Mouse (Mus musculus) bone marrow macrophage, adult 2 months (primary cell): ENCODE data around the gene Ccdc107. TPM values are rescaled to one million over a fixed set of nuclear protein-coding genes. Genes with fewer than 3 reads are reported as not detected.

Source experiments
- H3K27ac ChIP-seq: 2 replicates; pipeline ENCODE4 v1.5.1; 2012; ENCODE audit warnings: low read depth, low read length; ENCODE audit not compliant: insufficient read depth
- H3K4me1 ChIP-seq: 2 replicates; pipeline ENCODE4 v1.6.1; 2012; ENCODE audit warnings: low read length; ENCODE audit not compliant: control insufficient read depth, insufficient read depth
- H3K4me3 ChIP-seq: 2 replicates; pipeline ENCODE4 v1.5.1; 2012; ENCODE audit warnings: mild to moderate bottlenecking, low read length, moderate library complexity; ENCODE audit not compliant: insufficient read depth
- CTCF ChIP-seq: IDR thresholded peaks from 2 replicates; pipeline ENCODE4 v1.5.1; 2012; ENCODE audit warnings: low read depth, mild to moderate bottlenecking, low read length, moderate library complexity
- POLR2A ChIP-seq: IDR thresholded peaks from 2 replicates; pipeline ENCODE4 v1.6.1; 2012; ENCODE audit warnings: mild to moderate bottlenecking, low read depth, low read length, borderline replicate concordance
- polyA plus RNA-seq: library from polyadenylated mRNA; stranded (reverse); fragments of >200 nt; gene quantifications from 2 replicates; pipeline ENCODE4 v1.2.4, GENCODE M21; 2012; ENCODE audit not compliant: missing spikeins, insufficient read depth, insufficient read length

Gene Ccdc107
- 33.0 and 39.4 TPM in 2 replicates for polyA plus RNA-seq

DNA sequence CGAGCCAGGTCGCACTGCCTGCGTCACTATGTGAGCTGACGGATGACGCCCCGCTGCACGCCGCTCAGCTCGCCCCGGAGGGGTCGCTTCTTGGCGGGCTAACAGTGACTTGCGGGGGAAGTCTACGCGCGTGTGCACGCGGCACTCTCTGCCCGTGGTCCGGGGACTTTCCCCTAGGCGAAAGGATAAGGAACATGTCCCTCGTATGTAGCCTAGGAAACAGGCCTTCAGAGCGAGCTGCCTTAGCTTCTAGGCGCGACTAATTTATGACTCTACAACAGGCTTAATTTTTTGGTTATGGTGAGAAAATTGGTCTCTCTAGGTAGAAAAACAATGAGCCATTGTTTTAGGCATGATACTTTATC is at the start of gene Ccdc107:
Gene Ccdc107, plus strand, starts transcription at position 80 of the 365 bp plus-strand sequence.
- Histone ChIP-seq H3K4me3 (peak within 1 kb of the TSS; percentile 84), H3K4me1 (peaks cover 3% of the 10 kb centered on the region), H3K27ac (0 out of 2 replicates have a peak within 1 kb of the TSS, but pooled peaks have one; percentile 20)
- TF ChIP-seq CTCF: no peak
- no peak for TF ChIP-seq POLR2A

DNA sequence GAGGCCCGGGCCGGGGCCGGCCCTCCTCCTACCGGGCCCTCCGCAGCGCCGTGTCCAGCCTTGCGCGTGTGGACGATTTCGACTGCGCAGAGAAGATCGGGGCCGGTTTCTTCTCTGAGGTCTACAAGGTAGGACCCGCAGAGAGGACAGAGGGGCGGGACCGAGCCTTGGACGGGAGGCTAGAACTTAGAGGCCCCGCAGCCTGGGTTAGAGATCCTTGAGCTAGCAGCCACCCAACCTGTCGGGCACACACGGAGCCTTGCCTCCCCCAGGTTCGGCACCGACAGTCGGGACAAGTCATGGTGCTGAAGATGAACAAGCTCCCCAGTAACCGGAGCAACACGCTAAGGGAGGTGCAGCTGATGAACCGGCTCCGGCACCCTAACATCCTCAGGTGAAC is 49.2 kb upstream of the Ccdc107 start:
- Histone ChIP-seq H3K27ac (no peak overlapping the region), H3K4me3 (peak overlapping the region; percentile 69), H3K4me1 (0 out of 2 replicates have a peak, but pooled peaks cover 2% of the 10 kb centered on the region)
- TF ChIP-seq CTCF: no peak
- no peak for TF ChIP-seq POLR2A

DNA sequence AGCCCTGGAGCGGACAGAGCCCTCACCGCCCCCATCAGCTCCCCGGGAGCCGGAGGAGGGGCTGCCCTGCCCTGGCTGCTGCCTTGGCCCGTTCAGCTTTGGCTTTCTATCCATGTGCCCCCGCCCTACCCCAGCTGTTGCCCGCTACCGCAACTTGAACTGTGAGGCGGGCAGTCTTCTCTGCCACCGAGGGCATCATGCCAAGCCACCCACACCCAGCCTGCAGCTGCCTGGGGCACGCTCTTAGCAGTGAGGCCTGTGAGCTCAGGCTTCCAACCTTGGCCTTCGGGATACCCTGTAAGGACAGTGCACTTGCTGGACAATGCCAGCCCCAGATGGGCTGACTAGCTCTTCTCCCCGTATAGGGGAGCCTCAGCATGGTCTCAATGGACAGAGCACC is 45.4 kb upstream of the Ccdc107 start:
- peaks cover 5% of the 10 kb centered on the region for H3K4me1 ChIP-seq
- no peak overlapping the region for H3K4me3 ChIP-seq
- no peak overlapping the region for H3K27ac ChIP-seq
- no peak for TF ChIP-seq POLR2A
- no peak for TF ChIP-seq CTCF

DNA sequence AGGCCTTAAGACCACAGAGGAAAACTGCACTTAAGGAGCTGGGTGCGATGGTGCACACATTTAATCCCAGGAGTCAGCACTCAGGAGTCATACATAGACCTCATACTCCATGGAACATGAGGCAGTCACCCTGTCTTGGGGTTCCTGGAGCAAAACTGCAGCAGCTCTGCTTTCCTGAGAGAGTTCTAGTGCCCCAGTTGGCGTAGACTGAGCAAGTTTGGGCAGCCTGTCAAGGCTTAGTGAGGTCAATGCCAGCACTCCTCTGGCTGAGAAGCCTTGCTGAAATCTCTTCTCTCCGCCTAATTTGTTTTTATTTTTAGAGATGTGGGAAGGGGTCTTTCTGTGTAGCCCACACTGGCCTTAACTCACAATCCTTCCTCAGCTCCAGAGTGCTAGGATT is 44.1 kb upstream of the Ccdc107 start:
- no peak overlapping the region for H3K27ac ChIP-seq
- TF ChIP-seq CTCF (no peak), POLR2A (no peak)
- H3K4me3 ChIP-seq: no peak overlapping the region
- peaks cover 14% of the 10 kb centered on the region for H3K4me1 ChIP-seq

DNA sequence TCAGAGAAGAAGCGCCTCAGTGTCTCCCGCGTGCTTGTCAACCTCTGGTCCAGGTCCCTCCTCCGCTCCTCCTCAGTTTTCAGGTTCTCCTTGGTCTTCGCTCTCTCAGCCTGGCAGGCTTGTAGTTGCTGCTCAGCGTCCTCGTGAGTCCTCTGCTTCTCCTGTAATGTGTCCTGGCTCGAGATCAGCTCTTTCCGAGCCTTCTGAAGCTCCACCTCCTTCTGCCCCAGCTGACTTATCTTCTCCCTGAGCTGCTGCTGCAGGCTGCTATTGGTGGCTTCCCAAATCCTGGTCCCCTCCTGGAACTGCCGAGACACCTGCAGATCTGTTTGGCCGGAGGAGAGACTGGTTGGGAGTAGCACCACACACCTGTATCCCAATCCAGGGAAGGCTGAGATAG is 40.4 kb upstream of the Ccdc107 start:
- H3K27ac ChIP-seq: no peak overlapping the region
- peaks cover 20% of the 10 kb centered on the region for H3K4me1 ChIP-seq
- TF ChIP-seq POLR2A: no peak
- TF ChIP-seq CTCF: no peak
- no peak overlapping the region for H3K4me3 ChIP-seq

DNA sequence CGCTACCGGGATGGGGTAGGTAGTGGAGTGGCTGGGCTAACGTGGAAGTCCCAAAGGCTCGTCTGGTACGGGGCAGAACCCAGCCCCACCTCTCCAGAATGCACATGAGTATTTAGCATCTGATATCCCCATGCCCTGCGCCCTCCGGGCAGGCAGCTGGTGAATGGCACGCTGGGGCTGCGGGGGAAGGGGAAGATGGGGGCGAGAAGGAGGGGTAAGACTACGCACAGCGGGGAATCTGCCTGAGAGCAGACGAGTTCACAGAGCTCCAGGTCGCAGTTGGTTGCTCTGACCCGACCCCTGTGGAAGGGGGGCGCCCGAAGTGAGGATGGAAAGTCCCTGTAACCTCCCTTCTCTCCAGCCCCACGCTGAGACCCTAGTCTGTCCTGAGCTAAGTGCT is 39.3 kb upstream of the Ccdc107 start:
- Histone ChIP-seq H3K4me3 (peak overlapping the region; percentile 63), H3K27ac (peak overlapping the region; percentile 6; the same call in 1 of the 2 replicates), H3K4me1 (peaks cover 20% of the 10 kb centered on the region)
- TF ChIP-seq POLR2A (no peak), CTCF (no peak)

DNA sequence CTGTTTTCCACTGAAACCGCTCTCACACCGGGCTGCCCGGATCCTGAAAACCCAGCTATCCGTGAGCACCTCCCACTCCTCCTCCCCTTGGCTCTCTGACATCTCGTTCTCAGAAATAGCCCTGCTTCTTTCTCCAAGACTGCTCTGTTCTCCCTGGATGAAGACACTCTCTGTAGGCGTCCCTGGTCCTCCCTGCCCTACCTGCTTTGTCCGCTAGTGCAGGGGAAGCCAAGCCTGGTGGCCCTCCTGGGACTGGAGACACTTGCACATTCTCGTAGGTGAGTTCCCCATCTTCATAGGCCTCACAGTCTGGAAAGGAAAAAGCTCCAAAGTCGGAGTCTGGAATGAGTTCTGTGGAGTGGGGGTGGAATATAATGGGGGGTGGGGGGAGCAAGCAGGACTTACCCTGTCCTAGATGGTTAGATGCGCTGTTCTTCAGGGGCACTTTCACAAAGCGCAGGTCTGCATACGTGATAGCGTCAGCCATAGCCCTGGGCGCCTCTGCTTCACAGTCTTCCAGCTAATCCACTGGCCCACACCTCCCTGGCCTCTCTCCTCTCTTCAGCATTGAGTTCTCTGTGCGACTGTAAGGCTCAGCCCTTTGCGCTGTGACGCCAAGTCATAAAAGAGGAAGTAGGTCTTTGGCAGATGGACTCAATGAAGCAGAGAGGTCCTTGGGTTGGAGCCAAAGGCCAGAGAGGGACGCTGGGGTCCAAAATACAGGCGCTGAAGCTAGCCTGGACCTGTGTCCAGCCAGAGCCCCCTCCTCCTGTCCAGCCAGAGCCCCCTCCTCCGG is 38.5 kb upstream of the Ccdc107 start, which contains the start of gene Cd72:
Gene Cd72, minus strand, starts transcription at position 588 of the 796 bp plus-strand sequence.
- peak within 1 kb of the TSS; percentile 46 for H3K27ac ChIP-seq
- TF ChIP-seq POLR2A: no peak
- peaks cover 20% of the 10 kb centered on the region for H3K4me1 ChIP-seq
- H3K4me3 ChIP-seq: peak within 1 kb of the TSS; percentile 63

DNA sequence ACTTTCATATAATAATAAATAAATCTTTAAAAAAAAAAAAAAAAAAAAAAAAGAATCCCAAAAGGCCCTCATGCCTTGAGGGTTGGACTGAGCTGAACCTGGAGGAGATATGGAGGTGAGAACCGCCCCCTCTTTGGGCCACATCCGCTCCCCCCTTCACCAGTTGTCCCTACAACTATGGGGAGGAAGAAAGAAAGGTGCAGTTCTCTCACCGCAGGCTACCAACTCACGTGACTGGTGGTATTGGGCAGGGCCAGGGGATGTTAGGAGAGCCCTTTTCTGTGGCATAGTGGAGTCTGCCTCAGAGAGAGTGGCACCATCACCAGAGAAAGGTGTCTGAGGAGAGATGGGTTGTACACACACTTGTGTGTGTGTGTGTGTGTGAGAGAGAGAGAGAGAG is 36.2 kb upstream of the Ccdc107 start:
- Histone ChIP-seq H3K4me1 (peaks cover 32% of the 10 kb centered on the region), H3K4me3 (no peak overlapping the region), H3K27ac (no peak overlapping the region)
- TF ChIP-seq CTCF: no peak
- no peak for TF ChIP-seq POLR2A

DNA sequence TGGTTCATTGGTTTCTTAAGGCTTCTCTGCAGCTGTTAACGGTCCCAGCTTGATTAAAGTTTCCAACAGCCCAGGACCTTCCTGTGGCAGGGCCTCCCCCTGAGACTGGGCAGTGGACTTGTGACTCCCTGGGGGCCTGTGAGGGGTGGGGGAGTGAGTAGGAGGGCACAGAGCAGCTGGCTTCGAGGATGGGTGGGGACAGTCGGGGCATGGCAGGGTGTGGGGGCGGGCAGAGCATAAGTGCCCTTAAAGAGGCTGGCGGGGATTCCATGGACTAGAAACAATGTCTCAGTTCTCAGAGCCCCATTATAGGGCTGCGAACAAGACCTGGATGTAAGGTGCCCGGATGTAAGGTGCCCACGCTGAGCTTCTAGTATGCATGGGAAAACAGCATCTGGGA is 35.6 kb upstream of the Ccdc107 start:
- Histone ChIP-seq H3K27ac (no peak overlapping the region), H3K4me1 (peaks cover 33% of the 10 kb centered on the region), H3K4me3 (no peak overlapping the region)
- TF ChIP-seq CTCF: no peak
- TF ChIP-seq POLR2A: no peak

DNA sequence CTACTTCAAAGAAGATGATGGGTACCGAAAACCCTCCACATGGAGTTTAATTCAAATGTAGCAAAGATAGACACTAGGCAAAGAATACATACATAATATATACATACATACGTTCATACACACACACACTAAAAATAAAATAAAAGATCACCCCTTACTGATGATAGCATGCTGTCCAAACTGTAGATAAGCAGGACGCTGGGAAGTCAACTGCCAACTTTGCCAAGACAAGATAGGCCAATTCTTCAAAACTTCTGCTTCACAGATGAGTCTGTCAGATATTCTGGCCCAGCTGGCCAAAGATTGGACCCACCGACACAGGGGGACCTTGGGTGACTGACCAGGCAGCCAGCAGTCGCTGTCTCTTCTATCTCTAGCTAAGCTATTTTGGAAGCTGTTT is 29.6 kb upstream of the Ccdc107 start:
- no peak for TF ChIP-seq CTCF
- no peak for TF ChIP-seq POLR2A
- Histone ChIP-seq H3K4me3 (no peak overlapping the region), H3K27ac (no peak overlapping the region), H3K4me1 (peaks cover 43% of the 10 kb centered on the region)
